Mouse (Mus musculus) MEL (cell line): Measurements from ENCODE around the gene Adamts14. TPM values are rescaled to one million over a fixed set of nuclear protein-coding genes. Genes with fewer than 3 reads are reported as not detected.

Source experiments
- DNase-seq: peaks from one replicate; pipeline ENCODE4 v3.0.0; 2011; ENCODE audit warnings: low read depth, low spot score
- H3K27ac ChIP-seq: 2 replicates; pipeline ENCODE4 v1.5.1; 2012; ENCODE audit warnings: low read depth, mild to moderate bottlenecking, control low read depth, low read length, moderate library complexity; ENCODE audit not compliant: control insufficient read depth
- H3K27me3 ChIP-seq, 2 experiments: fragments of 150-350 bp in 1 of 2; sonication (generic) in 1 of 2; 2 replicates each; pipeline ENCODE4 v1.6.1; 2012; ENCODE audit warnings: low read length in 2 of 2, mild to moderate bottlenecking in 2 of 2, improper control_type of control experiment in 1 of 2, moderate library complexity in 1 of 2; ENCODE audit not compliant: insufficient read depth in 2 of 2, control insufficient read depth in 1 of 2
- H3K36me3 ChIP-seq, 2 experiments: 2 replicates each; pipeline ENCODE4 v1.6.1; 2012 to 2014; ENCODE audit warnings: low read length in 2 of 2, improper control_type of control experiment in 1 of 2, inconsistent platforms in 1 of 2, mild to moderate bottlenecking in 1 of 2; ENCODE audit not compliant: insufficient read depth in 2 of 2, control insufficient read depth in 1 of 2
- H3K4me1 ChIP-seq, 2 experiments: fragments of 150-350 bp in 1 of 2; sonication (generic) in 1 of 2; 2 replicates each; pipeline ENCODE4 v1.6.1; 2012; ENCODE audit warnings: low read length in 2 of 2, improper control_type of control experiment in 1 of 2, mild to moderate bottlenecking in 1 of 2; ENCODE audit not compliant: insufficient read depth in 2 of 2, control insufficient read depth in 1 of 2
- H3K4me3 ChIP-seq, 2 experiments: fragments of 150-350 bp in 1 of 2; sonication (generic) in 1 of 2; 2 replicates each; pipeline ENCODE4 v1.5.1; 2012; ENCODE audit warnings: low read depth in 2 of 2, low read length in 2 of 2, mild to moderate bottlenecking in 2 of 2, moderate library complexity in 2 of 2, control low read depth in 1 of 2, improper control_type of control experiment in 1 of 2; ENCODE audit not compliant: control insufficient read depth in 1 of 2, insufficient read depth in 1 of 2
- H3K79me2 ChIP-seq: 2 replicates; pipeline ENCODE4 v1.6.1; 2012; ENCODE audit warnings: mild to moderate bottlenecking, low read length, moderate library complexity; ENCODE audit not compliant: control insufficient read depth, poor library complexity, insufficient read depth
- H3K9ac ChIP-seq: 2 replicates; pipeline ENCODE4 v1.6.1; 2012; ENCODE audit warnings: low read depth, mild to moderate bottlenecking, control low read depth, low read length, moderate library complexity; ENCODE audit not compliant: control insufficient read depth, poor library complexity, severe bottlenecking
- H3K9me3 ChIP-seq: fragments of 150-350 bp; sonication (generic); replicated peaks from 2 replicates; pipeline ENCODE4 v1.6.1; 2012; ENCODE audit warnings: mild to moderate bottlenecking, low read length, improper control_type of control experiment, moderate library complexity; ENCODE audit not compliant: insufficient read depth
- BHLHE40 ChIP-seq: IDR thresholded peaks from 2 replicates; pipeline ENCODE4 v1.6.1; 2012; ENCODE audit warnings: low read depth, mild to moderate bottlenecking, inconsistent platforms, low read length, improper control_type of control experiment, borderline replicate concordance
- CHD2 ChIP-seq: IDR thresholded peaks from 2 replicates; pipeline ENCODE4 v1.6.1; 2011; ENCODE audit warnings: low read length, improper control_type of control experiment
- CTCF ChIP-seq, 3 experiments: IDR thresholded peaks in 2 of 3; conservative IDR thresholded peaks in 1 of 3; 2 replicates each; pipeline ENCODE4 v1.5.1; 2011 to 2012; ENCODE audit warnings: low read length in 3 of 3, low read depth in 2 of 3, mild to moderate bottlenecking in 2 of 3, improper control_type of control experiment in 1 of 3, inconsistent platforms in 1 of 3, mixed read lengths in 1 of 3, moderate library complexity in 1 of 3; ENCODE audit not compliant: control insufficient read depth in 1 of 3, insufficient read depth in 1 of 3, poor library complexity in 1 of 3, severe bottlenecking in 1 of 3
- E2F4 ChIP-seq: IDR thresholded peaks from 2 replicates; pipeline ENCODE4 v1.6.1; 2011; ENCODE audit warnings: low read depth, low read length, improper control_type of control experiment, borderline replicate concordance
- ELF1 ChIP-seq: IDR thresholded peaks from 2 replicates; pipeline ENCODE4 v1.6.1; 2014; ENCODE audit warnings: low read depth, mild to moderate bottlenecking, inconsistent platforms, low read length, improper control_type of control experiment, moderate library complexity
- ETS1 ChIP-seq: IDR thresholded peaks from 2 replicates; pipeline ENCODE4 v1.6.1; 2012; ENCODE audit warnings: low read depth, mild to moderate bottlenecking, inconsistent platforms, low read length, improper control_type of control experiment, moderate library complexity
- HCFC1 ChIP-seq: IDR thresholded peaks from 2 replicates; pipeline ENCODE4 v1.6.1; 2012; ENCODE audit warnings: low read depth, mild to moderate bottlenecking, inconsistent platforms, low read length, improper control_type of control experiment, moderate library complexity
- JUND ChIP-seq: IDR thresholded peaks from 2 replicates; pipeline ENCODE4 v1.6.1; 2011; ENCODE audit warnings: low read depth, mild to moderate bottlenecking, improper control_type of control experiment, low read length
- MAFK ChIP-seq: IDR thresholded peaks from 2 replicates; pipeline ENCODE4 v1.6.1; 2011; ENCODE audit warnings: low read depth, mild to moderate bottlenecking, low read length, improper control_type of control experiment, borderline replicate concordance
- MEF2A ChIP-seq: IDR thresholded peaks from 2 replicates; pipeline ENCODE4 v1.6.1; 2014; ENCODE audit warnings: low read depth, mild to moderate bottlenecking, inconsistent platforms, low read length, improper control_type of control experiment; ENCODE audit not compliant: poor library complexity, insufficient replicate concordance, severe bottlenecking; ENCODE audit errors: extremely low read depth
- MXI1 ChIP-seq: IDR thresholded peaks from 2 replicates; pipeline ENCODE4 v1.6.1; 2011; ENCODE audit warnings: mild to moderate bottlenecking, low read depth, low read length, improper control_type of control experiment
- MYB ChIP-seq: IDR thresholded peaks from 2 replicates; pipeline ENCODE4 v1.6.1; 2011; ENCODE audit warnings: mild to moderate bottlenecking, low read depth, low read length, improper control_type of control experiment
- NELFE ChIP-seq: IDR thresholded peaks from 2 replicates; pipeline ENCODE4 v1.6.1; 2011; ENCODE audit warnings: low read depth, low read length, improper control_type of control experiment
- NRF1 ChIP-seq: IDR thresholded peaks from 2 replicates; pipeline ENCODE4 v1.6.1; 2014; ENCODE audit warnings: low read depth, mild to moderate bottlenecking, inconsistent platforms, low read length, improper control_type of control experiment, moderate library complexity; ENCODE audit not compliant: poor library complexity, insufficient read depth, severe bottlenecking
- POLR2AphosphoS5 ChIP-seq: IDR thresholded peaks from 2 replicates; pipeline ENCODE4 v1.6.1; 2012; ENCODE audit warnings: low read depth, borderline replicate concordance, mild to moderate bottlenecking, inconsistent platforms, low read length, moderate library complexity, mixed read lengths
- RAD21 ChIP-seq: IDR thresholded peaks from 2 replicates; pipeline ENCODE4 v1.6.1; 2011; ENCODE audit warnings: mild to moderate bottlenecking, low read depth, low read length, improper control_type of control experiment
- SIN3A ChIP-seq: IDR thresholded peaks from 2 replicates; pipeline ENCODE4 v1.6.1; 2012; ENCODE audit warnings: low read length, improper control_type of control experiment, inconsistent platforms
- TAL1 ChIP-seq: IDR thresholded peaks from 2 replicates; pipeline ENCODE4 v1.6.1; 2012; ENCODE audit warnings: mild to moderate bottlenecking, inconsistent platforms, low read length, moderate library complexity, mixed read lengths
- UBTF ChIP-seq: IDR thresholded peaks from 2 replicates; pipeline ENCODE4 v1.6.1; 2012; ENCODE audit warnings: low read depth, mild to moderate bottlenecking, inconsistent platforms, low read length, improper control_type of control experiment, moderate library complexity, borderline replicate concordance; ENCODE audit not compliant: insufficient read depth
- ZC3H11A ChIP-seq: IDR thresholded peaks from 2 replicates; pipeline ENCODE4 v1.6.1; 2012; ENCODE audit warnings: low read depth, mild to moderate bottlenecking, inconsistent platforms, low read length, improper control_type of control experiment
- ZKSCAN1 ChIP-seq: IDR thresholded peaks from 2 replicates; pipeline ENCODE4 v1.6.1; 2012; ENCODE audit warnings: low read depth, mild to moderate bottlenecking, inconsistent platforms, low read length, improper control_type of control experiment, moderate library complexity
- ZMIZ1 ChIP-seq: IDR thresholded peaks from 2 replicates; pipeline ENCODE4 v1.6.1; 2012; ENCODE audit warnings: low read depth, mild to moderate bottlenecking, inconsistent platforms, low read length, improper control_type of control experiment, moderate library complexity
- ZNF384 ChIP-seq: IDR thresholded peaks from 2 replicates; pipeline ENCODE4 v1.6.1; 2012; ENCODE audit warnings: low read depth, mild to moderate bottlenecking, inconsistent platforms, low read length, improper control_type of control experiment
- polyA plus RNA-seq, 2 experiments: library from polyadenylated mRNA; stranded (reverse) in 1 of 2; unstranded in 1 of 2; fragments of >175 nt in 1 of 2; fragments of >200 nt in 1 of 2; gene quantifications; 2 replicates each; pipeline versions ENCODE4 v1.2.1 to v1.2.4; 2012; ENCODE audit warnings: low replicate concordance in 2 of 2, low read depth in 1 of 2; ENCODE audit not compliant: insufficient read length in 2 of 2, insufficient read depth in 1 of 2, missing spikeins in 1 of 2
- total RNA-seq: library from RNA; depleted of rRNA; stranded (reverse); fragments of 300-350 nt; gene quantifications from 2 replicates; pipeline ENCODE4 v1.2.3, GENCODE M21; 2012

Gene Adamts14
- total and polyA plus RNA-seq, 3 experiments: not detected

GRCm38 (mm10) chr10:61195718-61196291 lies 77.4 kb downstream of the Adamts14 start:
- TF ChIP-seq MEF2A (no peak), CHD2 (no peak), SIN3A (no peak), CTCF (IDR thresholded peaks at IDR 0.05 in 2 of 3, conservative IDR thresholded peaks at IDR 0.05 in 1 of 3; ENCODE audit: control insufficient read depth in 1 of 3, insufficient read depth in 1 of 3, low read depth in 2 of 3, low read length in 3 of 3, poor library complexity in 1 of 3, severe bottlenecking in 1 of 3) (no peak), ZMIZ1 (no peak), NELFE (no peak), NRF1 (no peak), MYB (no peak), ELF1 (no peak)
- TF ChIP-seq, all 39 proteins: peak for 0
- Histone ChIP-seq H3K9ac (no peak overlapping the region), H3K36me3 (no peaks in the 10 kb centered on the region), H3K79me2 (no peaks in the 10 kb centered on the region), H3K4me3 (no peak overlapping the region), H3K27me3 (no peaks in the 10 kb centered on the region; a peak in 1 of 4 replicates), H3K27ac (no peak overlapping the region), H3K9me3 (no peaks in the 10 kb centered on the region), H3K4me1 (no peaks in the 10 kb centered on the region)
- DNase-seq: no peak

GRCm38 (mm10) chr10:61195216-61195615 lies 78.0 kb downstream of the Adamts14 start:
- Histone ChIP-seq H3K36me3 (no peaks in the 10 kb centered on the region), H3K4me3 (no peak overlapping the region), H3K27ac (no peak overlapping the region), H3K4me1 (no peaks in the 10 kb centered on the region), H3K27me3 (no peaks in the 10 kb centered on the region; a peak in 1 of 4 replicates), H3K9ac (no peak overlapping the region), H3K79me2 (no peaks in the 10 kb centered on the region), H3K9me3 (no peaks in the 10 kb centered on the region)
- no peak for DNase-seq
- TF ChIP-seq JUND (no peak), MAFK (no peak), POLR2AphosphoS5 (no peak), E2F4 (no peak), NELFE (no peak)

- no peak for DNase-seq
- Histone ChIP-seq H3K9me3 (no peaks in the 10 kb centered on the region), H3K4me1 (no peaks in the 10 kb centered on the region), H3K9ac (no peak overlapping the region), H3K27ac (no peak overlapping the region), H3K27me3 (no peaks in the 10 kb centered on the region; a peak in 1 of 4 replicates), H3K4me3 (no peak overlapping the region), H3K79me2 (no peaks in the 10 kb centered on the region), H3K36me3 (no peaks in the 10 kb centered on the region)
- TF ChIP-seq BHLHE40 (no peak), TAL1 (no peak), ZKSCAN1 (no peak), MXI1 (no peak), ETS1 (no peak), POLR2AphosphoS5 (no peak), RAD21 (no peak), HCFC1 (no peak), ZNF384 (no peak), ZC3H11A (no peak), UBTF (no peak)
Measured at GRCm38 (mm10) chr10:61194611-61195010, 78.6 kb downstream of the Adamts14 start.
